Mouse (Mus musculus) thymus, postnatal 0 days (tissue): ENCODE measurements at regions not wholly inside any gene's neighbourhood (a gene's known extent, or its start where the extent isn't known, plus 50 kb on each side); places are given as distances from the start of the nearest gene placed in this dataset.

Experiments used
- DNase-seq: peaks from one replicate; pipeline ENCODE4 v3.0.0-alpha.2; 2015; ENCODE audit warnings: low spot score

DNA sequence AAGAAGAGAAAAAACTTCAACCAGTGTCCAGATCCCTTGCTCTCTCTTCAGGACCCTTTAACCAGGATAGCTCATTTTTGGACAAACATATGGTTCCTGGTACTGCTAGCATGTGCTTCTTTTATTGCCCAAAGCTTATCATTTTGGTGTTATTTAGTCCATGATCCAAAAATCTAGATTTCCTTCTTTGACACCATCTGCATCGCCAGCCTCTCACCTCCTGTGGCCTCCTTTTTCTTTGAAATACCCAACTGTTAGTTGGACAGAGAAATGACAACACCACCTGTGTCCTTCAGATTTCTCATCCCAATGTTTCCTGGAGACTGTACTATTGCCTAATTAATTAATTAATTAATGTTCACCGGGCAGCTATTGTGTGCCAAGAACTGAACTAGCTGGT, 188.0 kb upstream of the Plppr1 start:
- no peak for DNase-seq

DNA sequence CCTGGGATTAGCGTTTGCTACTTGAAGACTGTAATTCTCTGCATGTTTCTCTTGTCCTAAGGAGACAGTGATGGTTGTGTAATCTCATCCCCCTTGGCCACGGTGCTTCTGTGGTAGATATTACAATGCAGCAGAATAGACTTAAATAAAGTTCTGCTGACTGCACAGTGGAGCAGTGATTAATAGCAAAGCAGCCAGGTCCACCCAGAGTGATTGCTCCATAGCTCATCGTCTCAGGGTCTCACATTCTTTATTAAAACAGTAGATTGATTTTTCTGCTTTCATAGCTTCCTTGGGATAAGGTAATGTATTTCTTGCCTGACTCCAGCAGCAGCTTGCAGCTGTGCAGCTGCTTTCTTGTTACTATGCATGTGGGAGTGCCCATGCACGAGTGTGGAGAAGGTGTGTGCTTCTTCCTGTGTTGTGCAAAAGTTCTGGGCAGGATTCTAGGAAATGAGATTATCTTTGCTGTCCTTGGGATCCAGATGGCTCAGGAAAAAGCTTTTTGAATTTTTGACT, 169.9 kb upstream of the Plppr1 start:
- DNase-seq: no peak

DNA sequence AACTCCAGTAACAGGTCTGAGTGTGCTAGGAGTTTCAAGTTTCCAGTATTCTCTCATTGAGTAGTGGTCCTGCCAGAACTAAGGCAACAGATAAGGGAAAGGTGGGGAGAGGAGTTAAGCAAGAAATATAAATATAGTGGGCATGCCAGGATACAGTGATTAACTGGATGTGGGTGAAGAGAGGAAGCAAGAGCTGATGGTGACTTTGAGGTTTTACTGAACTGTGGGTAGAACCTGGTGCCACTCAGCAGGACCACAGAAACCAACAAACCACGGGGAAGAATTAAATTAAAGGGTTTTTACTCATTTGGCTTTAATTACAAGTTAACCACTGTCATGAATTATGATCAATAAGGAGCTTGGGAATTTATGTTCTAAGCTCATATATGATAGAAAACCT, 154.5 kb upstream of the Plppr1 start:
- DNase-seq: no peak

DNA sequence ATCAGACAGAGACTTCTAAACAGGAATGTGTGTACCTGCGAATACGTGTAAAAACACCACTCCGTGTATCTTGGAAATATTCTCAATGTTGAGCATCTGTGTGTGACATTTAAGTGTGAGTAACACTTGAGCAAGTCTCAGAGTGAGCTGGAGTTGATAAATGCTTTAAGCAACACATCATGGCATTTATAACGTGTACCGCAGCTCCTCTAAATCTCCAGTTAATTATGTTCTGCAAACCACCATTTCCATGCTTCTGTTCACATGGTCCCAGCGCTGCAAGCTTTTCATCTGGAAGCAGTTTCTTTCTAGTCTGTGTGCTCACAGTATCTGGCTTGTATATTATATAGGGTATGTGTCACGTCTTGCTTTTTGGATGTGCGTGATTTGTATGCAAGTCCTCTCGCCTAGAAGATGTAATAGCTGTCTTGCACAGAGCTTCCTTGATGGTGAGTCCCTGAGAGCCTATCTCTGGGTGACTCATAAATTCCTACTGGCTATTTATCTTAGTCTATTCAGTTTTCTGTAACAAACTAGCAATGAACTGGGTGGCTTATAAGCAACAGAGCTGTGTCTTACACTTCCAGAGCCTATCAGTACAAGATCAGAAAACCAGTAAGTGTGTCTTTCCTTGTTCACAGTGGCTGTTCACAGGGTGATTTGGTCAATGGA, 153.7 kb upstream of the Plppr1 start:
- DNase-seq: no peak

DNA sequence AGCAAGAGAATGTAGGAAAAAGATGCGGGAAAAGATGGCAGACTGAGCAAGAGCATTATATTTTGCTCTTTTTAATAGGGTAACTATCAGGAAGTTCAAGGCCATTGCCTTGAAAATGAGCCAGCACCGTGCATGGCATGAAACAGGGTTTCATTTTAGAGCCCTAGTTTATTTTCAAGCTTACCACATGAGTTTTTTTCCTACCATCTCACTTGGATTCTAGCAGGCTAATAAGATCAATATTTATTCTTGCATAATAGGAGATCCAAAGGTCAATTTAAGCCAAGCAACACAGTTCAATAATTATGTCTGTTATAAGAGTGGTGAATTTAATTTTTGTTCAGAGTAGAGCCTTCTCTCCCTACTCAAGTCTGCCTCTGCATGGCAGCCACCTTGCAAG, 149.9 kb upstream of the Plppr1 start:
- no peak for DNase-seq

- no peak for DNase-seq
These were observed 145.8 kb upstream of the Plppr1 start for GRCm38 (mm10) chr4:48913301-48913700.

DNA sequence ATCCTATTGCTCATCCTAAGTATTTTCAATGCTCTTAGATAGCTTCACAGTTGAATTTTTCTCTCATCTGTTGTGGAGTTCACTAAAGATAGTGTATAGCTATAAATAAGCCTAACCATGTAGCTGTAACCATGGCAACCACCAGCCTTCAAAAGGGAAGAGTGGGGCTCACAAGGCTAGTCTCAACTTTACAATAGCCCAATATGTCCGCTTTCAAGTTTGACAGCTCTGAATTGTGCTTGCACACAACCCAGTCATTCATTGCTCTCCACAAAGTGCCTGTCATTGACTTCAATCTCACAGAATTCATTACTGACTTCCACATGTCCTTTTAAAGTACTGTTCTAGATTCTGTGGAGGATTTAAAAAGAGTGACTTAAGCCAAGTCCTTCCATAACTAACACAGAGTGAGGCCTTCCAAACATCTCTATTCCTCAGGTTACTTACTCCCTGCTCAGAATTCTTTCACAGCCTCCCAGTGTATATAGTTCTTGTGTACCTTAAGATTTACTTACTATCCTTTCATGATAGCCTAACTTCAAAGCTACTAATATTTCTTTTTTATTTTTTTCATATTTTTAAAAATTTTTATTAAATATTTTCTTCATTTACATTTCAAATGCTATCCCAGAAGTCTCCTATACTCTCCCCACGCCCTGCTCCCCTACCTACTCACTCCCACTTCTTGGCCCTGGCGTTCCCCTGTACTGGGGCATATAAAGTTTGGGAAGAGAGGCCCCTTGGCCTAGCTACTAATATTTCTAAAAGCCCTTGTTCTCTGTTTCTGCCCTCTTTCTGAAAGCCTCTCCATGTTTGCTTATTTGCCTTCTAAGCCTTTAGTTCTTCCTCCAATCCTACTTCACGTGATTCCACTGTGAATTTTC, 134.3 kb upstream of the Plppr1 start:
- DNase-seq: no peak

GRCm38 (mm10) chr4:48938420-48938819, 120.7 kb upstream of the Plppr1 start:
- DNase-seq: no peak

GRCm38 (mm10) chr4:48938892-48939291, 120.2 kb upstream of the Plppr1 start:
- no peak for DNase-seq

DNA sequence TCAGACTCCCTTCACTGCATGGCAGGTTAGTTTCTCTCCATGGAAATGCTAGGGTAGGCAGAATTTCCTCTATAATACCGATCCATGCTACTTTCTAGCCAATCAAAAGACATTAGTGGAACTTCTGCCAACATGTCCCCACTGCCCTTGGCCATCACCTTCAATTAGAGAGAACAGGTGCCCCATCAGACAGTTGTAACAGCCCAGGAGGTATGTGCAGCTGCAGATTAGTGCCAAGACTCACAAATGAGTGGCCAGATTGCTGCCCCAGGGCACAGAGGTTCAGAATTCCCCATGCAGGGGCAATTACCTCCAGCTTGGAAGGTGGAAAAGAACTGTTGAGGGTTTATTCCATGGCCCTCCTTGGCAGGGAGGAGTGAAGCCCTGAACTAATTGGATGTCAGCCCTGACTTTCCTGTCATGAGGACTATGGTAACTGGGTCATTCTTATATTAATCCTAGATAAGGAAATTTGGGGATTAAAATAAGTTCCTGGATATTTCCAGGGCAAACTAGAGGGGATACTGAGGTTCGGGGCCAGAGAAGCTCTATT, 113.7 kb upstream of the Plppr1 start:
- DNase-seq: no peak

DNA sequence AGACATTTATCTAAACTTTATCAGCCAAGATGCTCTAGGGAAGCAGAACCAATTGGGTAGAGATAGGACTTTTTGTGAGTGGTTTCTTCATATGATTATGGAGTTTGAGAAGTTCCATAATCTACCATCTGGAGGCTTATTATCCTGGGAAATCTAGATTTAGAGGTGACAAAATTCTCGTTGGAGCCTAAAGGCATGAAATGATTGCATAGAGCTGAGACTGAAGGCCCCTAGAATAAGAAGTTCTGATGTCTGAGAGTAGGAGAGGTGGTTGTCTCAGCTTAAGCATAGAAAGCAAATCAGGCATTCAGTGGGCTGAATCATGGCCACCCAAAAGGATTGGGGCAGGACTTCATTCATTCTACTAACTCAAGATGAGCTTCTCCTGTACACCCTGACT, 106.1 kb upstream of the Plppr1 start:
- DNase-seq: no peak

GRCm38 (mm10) chr4:48975810-48976209, 83.3 kb upstream of the Plppr1 start:
- no peak for DNase-seq

- DNase-seq: no peak
These were observed 67.1 kb upstream of the Plppr1 start for GRCm38 (mm10) chr4:48992021-48992420.
